Mouse (Mus musculus) kidney, adult 2 months (tissue): ENCODE measurements around the gene Txnip. TPM values are rescaled to one million over a fixed set of nuclear protein-coding genes. Genes with fewer than 3 reads are reported as not detected.
A peak's percentile ranks its signal among the peaks of the same experiment; 100 is the strongest.

Experiments
- DNase-seq: peaks from one replicate; pipeline ENCODE4 v3.0.0; 2021
- H3K27ac ChIP-seq: fragments of 200-500 bp; 2 replicates; pipeline ENCODE4 v1.5.1; 2012; ENCODE audit warnings: low read depth, low read length, control low read depth, inconsistent platforms; ENCODE audit not compliant: insufficient read depth
- H3K27me3 ChIP-seq: fragments of 200-500 bp; replicated peaks from 2 replicates; pipeline ENCODE4 v1.6.1; 2012; ENCODE audit warnings: mild to moderate bottlenecking, moderate library complexity, low read length, inconsistent platforms; ENCODE audit not compliant: control insufficient read depth, insufficient read depth
- H3K36me3 ChIP-seq: fragments of 200-500 bp; 2 replicates; pipeline ENCODE4 v1.6.1; 2012; ENCODE audit warnings: mild to moderate bottlenecking, moderate library complexity, low read length, inconsistent platforms; ENCODE audit not compliant: control insufficient read depth, insufficient read depth
- H3K4me1 ChIP-seq: fragments of 200-500 bp; 2 replicates; pipeline ENCODE4 v1.6.1; 2011; ENCODE audit warnings: low read length; ENCODE audit not compliant: control insufficient read depth, insufficient read depth
- H3K4me3 ChIP-seq: fragments of 200-500 bp; 2 replicates; pipeline ENCODE4 v1.5.1; 2011; ENCODE audit warnings: mild to moderate bottlenecking, low read depth, low read length, control low read depth; ENCODE audit not compliant: insufficient read depth
- CTCF ChIP-seq: fragments of 200-500 bp; conservative IDR thresholded peaks from 2 replicates; pipeline ENCODE4 v1.5.1; 2011; ENCODE audit warnings: low read depth, mild to moderate bottlenecking, control low read depth, low read length, moderate library complexity, mixed read lengths; ENCODE audit not compliant: insufficient read depth, insufficient read length
- POLR2A ChIP-seq: fragments of 200-500 bp; IDR thresholded peaks from one replicate; pipeline ENCODE4 v1.6.1; 2011; ENCODE audit warnings: low read depth, low read length, control low read depth
- WGBS: fragments of 180-500 bp; shearing (Covaris S2); methylation state at CpG from one replicate; pipeline ENCODE4 v1.1.7; 2018; 5-methylcytosine and 5-hydroxymethylcytosine counted together
- polyA plus RNA-seq: library from polyadenylated mRNA; depleted of rRNA; stranded (reverse); fragments of >200 nt; gene quantifications from 2 replicates; pipeline ENCODE4 v1.2.3, GENCODE M21; 2012

The Txnip gene
- polyA plus RNA-seq, 1 experiment, result 518 TPM

- TF ChIP-seq POLR2A (no peak), CTCF (no peak)
- Histone ChIP-seq H3K4me1 (peaks cover 15% of the 10 kb centered on the region; the same call in 1 of the 2 replicates), H3K4me3 (peak overlapping the region; percentile 72), H3K27me3 (no peaks in the 10 kb centered on the region), H3K36me3 (peaks cover 28% of the 10 kb centered on the region), H3K27ac (peak overlapping the region; percentile 98)
- WGBS, result under 1% methylated on average over 17 of the region's 17 CpGs
- peak; percentile 63 for DNase-seq
Measured at GRCm38 (mm10) chr3:96558159-96558558, 402 bp downstream of the Txnip start.

DNA sequence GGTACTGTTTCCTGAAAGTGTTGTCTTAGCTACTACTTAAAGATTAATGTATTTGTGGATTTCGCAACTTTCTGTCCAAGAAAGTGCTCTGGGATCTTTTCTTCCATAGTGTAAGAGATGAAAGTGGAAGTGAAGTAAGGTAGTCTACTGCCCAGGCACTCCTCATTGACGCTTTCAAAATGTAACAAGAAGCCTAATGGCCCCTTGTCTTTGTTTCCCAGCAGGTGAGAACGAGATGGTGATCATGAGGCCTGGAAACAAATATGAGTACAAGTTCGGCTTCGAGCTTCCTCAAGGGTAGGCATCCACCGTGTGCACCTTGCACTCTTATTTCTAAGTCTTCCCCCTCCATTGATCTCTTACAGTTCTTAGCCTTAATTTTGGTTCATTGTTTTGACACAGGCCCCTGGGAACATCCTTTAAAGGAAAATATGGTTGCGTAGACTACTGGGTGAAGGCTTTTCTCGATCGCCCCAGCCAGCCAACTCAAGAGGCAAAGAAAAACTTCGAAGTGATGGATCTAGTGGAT is 975 bp downstream of the Txnip start:
- peaks cover 18% of the 10 kb centered on the region; the same call in 1 of the 2 replicates for H3K4me1 ChIP-seq
- H3K27me3 ChIP-seq, result no peaks in the 10 kb centered on the region
- peaks cover 28% of the 10 kb centered on the region for H3K36me3 ChIP-seq
- peak; percentile 31 for DNase-seq
- TF ChIP-seq CTCF (no peak), POLR2A (no peak)
- H3K27ac ChIP-seq, result peak overlapping the region; percentile 98
- peak overlapping the region; percentile 72 for H3K4me3 ChIP-seq
- WGBS, result 14% methylated on average over 10 of the region's 10 CpGs

DNA sequence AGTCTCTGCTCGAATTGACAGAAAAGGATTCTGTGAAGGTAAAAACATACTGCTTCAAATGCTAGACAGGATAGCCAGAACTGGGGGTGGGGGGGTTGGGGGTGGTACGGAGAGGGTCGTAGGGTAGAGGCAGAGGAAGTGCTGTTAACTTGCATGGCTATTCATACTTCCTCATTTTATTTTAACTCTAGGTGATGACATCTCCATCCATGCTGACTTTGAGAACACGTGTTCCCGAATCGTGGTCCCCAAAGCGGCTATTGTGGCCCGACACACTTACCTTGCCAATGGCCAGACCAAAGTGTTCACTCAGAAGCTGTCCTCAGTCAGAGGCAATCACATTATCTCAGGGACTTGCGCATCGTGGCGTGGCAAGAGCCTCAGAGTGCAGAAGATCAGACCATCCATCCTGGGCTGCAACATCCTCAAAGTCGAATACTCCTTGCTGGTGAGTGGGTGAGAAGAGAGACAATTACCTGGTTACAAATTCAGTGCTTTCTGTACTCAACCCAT is 1.7 kb downstream of the Txnip start:
- Histone ChIP-seq H3K36me3 (peaks cover 28% of the 10 kb centered on the region), H3K4me1 (peaks cover 18% of the 10 kb centered on the region; the same call in 1 of the 2 replicates), H3K27me3 (no peaks in the 10 kb centered on the region), H3K27ac (peak overlapping the region; percentile 98), H3K4me3 (peak overlapping the region; percentile 72)
- TF ChIP-seq POLR2A (no peak), CTCF (no peak)
- 23% methylated on average over 12 of the region's 12 CpGs for whole genome bisulfite sequencing
- DNase-seq, result no peak

- Histone ChIP-seq H3K27me3 (no peaks in the 10 kb centered on the region), H3K4me3 (peak overlapping the region; percentile 72), H3K36me3 (peaks cover 28% of the 10 kb centered on the region), H3K27ac (peak overlapping the region; percentile 94), H3K4me1 (peaks cover 16% of the 10 kb centered on the region; the same call in 1 of the 2 replicates)
- peak; percentile 46 for DNase-seq
- no peak for TF ChIP-seq POLR2A
- no peak for TF ChIP-seq CTCF
- 20% methylated on average over 23 of the region's 23 CpGs for WGBS
Measured at GRCm38 (mm10) chr3:96559911-96560850, 2.4 kb downstream of the Txnip start.

DNA sequence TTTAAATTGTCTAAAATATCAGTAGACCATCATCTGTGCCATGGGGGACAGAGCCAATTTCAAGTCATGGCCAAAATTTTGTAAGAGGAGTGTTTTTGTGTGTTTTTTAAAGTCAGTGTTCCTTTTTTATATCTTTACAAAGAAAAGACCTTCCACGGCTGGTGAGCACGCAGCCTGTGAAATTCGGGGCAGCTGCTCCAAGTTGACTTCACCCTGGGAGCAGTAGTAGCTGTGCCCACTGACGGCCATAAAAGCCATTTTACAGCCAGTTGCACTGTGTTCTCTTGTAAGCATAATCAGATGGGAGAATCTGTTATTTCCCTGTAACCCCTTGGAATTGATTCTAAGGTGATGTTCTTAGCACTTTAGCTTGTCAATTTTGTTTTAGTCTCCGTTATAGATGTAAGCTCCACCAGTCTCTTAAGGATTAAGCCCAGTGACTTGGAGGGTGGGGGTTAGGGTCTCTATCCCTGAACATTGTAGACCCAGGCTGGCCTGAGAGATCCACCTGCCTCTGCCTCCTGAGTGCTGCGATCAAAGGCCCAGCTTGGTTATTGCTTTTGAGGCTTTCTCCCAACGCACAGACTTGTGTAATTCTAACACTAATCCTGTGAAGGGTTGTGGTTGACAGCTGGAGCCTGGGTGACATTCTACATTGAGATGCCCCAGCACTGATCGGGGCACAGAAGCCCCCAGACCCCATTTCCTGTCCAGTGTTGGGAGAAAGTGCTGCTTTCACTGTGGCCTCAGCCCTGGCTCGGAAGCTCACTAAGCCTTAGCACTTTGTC is 3.3 kb downstream of the Txnip start:
- DNase-seq, result peak; percentile 18
- peaks cover 28% of the 10 kb centered on the region for H3K36me3 ChIP-seq
- WGBS, result 28% methylated on average over 9 of the region's 9 CpGs

GRCm38 (mm10) chr3:96561946-96562681 is 4.4 kb downstream of the Txnip start:
- Histone ChIP-seq H3K36me3 (peaks cover 28% of the 10 kb centered on the region), H3K27ac (peak overlapping the region; percentile 86), H3K4me1 (peaks cover 22% of the 10 kb centered on the region), H3K27me3 (no peaks in the 10 kb centered on the region), H3K4me3 (peak overlapping the region; percentile 53)
- peak; percentile 57 for DNase-seq
- no peak for TF ChIP-seq CTCF
- TF ChIP-seq POLR2A, result no peak
- WGBS, result 18% methylated on average over 10 of the region's 10 CpGs

More for the DNA sequence above, 3.3 kb downstream of the Txnip start:
- Histone ChIP-seq H3K4me1 (peaks cover 13% of the 10 kb centered on the region; the same call in 1 of the 2 replicates), H3K27me3 (no peaks in the 10 kb centered on the region), H3K4me3 (peak overlapping the region; percentile 72), H3K27ac (peak overlapping the region; percentile 94)
- peak; percentile 27 for TF ChIP-seq POLR2A
- TF ChIP-seq CTCF, result no peak
